Mouse (Mus musculus) frontal cortex, adult 2 months (tissue): ENCODE data around the gene Ttf1. TPM values are rescaled to one million over a fixed set of nuclear protein-coding genes. Genes with fewer than 3 reads are reported as not detected.
A peak's percentile ranks its signal among the peaks of the same experiment; 100 is the strongest.

Experiments used
- DNase-seq, 2 experiments: peaks; one replicate each; pipeline ENCODE4 v3.0.0; 2022; ENCODE audit warnings: low spot score in 1 of 2; ENCODE audit errors: extremely low spot score in 1 of 2
- polyA plus RNA-seq: library from polyadenylated mRNA; depleted of rRNA; stranded (reverse); fragments of >200 nt; gene quantifications from 2 replicates; pipeline ENCODE4 v1.2.3, GENCODE M21; 2012; rRNA removed

The Ttf1 gene
- polyA plus RNA-seq, 1 experiment: 16.5 TPM

DNA sequence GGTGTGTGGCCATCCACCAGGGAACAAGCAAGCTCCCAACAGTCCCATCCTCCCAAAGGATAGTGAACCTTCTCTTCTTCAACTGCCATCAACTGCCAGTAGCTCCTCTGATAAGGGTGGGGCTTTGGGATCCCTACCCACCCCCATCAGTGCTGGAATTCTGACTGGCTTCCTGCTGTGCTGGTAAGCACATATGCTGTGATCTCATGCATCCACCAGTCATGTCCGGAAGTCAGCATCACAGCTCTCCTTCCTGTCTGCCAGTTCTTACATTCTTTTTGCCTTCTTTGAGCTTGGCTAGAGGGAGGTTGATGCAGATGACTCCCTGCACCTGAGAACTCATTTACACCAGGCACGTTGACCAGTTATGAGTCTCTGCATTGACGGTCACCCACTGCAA, 62.4 kb downstream of the Ttf1 start:
- DNase-seq: no peak

GRCm38 (mm10) chr2:29123907-29124569, 64.0 kb downstream of the Ttf1 start, which contains the start of gene Setx:
Setx (plus strand) TSS chr2:29124181.
- peak in 1 of 2 experiments; percentile 2 for DNase-seq

- no peak for DNase-seq
These were observed 64.5 kb downstream of the Ttf1 start for GRCm38 (mm10) chr2:29124571-29124935.

GRCm38 (mm10) chr2:29124936-29125701, 65.1 kb downstream of the Ttf1 start:
- peak; percentile 96 to 98 for DNase-seq

GRCm38 (mm10) chr2:29130118-29130899, 70.2 kb downstream of the Ttf1 start:
- DNase-seq: no peak

DNA sequence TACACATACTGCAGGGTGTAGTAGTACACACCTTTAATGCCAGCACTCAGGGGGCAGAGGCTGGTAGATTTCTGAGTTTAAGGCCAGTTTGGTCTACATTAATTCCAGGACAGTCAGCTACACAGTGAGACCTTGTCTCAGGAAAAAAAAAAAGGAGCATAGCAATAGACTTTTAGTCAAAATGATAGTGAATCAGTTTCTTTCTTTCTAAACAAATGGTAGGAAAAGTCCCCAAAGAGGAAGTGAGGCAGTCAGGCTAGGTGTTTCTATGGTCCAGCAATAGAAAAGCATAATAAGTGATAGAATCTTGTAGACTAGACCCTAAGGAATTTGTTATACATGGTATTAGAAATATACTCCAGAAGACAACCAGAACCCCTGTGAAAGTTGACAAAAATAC, 75.1 kb downstream of the Ttf1 start:
- no peak for DNase-seq

Other genes starting within 250 kb of the Ttf1 start
- 12.9 and 14.0 TPM in 2 replicates for gene Gtf3c4, start 219.9 kb upstream of the Ttf1 start, polyA plus RNA-seq
- 6.6 and 7.6 TPM in 2 replicates for gene Ddx31, start 219.9 kb upstream of the Ttf1 start, polyA plus RNA-seq
- gene Barhl1, start 143.6 kb upstream of the Ttf1 start, polyA plus RNA-seq: 0.04 and 0.23 TPM in 2 replicates
- 0.14 and 0.17 TPM in 2 replicates for gene Cfap77, start 5.2 kb upstream of the Ttf1 start, polyA plus RNA-seq
- 13.4 and 14.8 TPM in 2 replicates for gene Setx, start 63.9 kb downstream of the Ttf1 start, polyA plus RNA-seq
- gene Ntng2, start 192.7 kb downstream of the Ttf1 start, polyA plus RNA-seq: 47.4 and 50.5 TPM in 2 replicates